In the genomic region with DNA sequence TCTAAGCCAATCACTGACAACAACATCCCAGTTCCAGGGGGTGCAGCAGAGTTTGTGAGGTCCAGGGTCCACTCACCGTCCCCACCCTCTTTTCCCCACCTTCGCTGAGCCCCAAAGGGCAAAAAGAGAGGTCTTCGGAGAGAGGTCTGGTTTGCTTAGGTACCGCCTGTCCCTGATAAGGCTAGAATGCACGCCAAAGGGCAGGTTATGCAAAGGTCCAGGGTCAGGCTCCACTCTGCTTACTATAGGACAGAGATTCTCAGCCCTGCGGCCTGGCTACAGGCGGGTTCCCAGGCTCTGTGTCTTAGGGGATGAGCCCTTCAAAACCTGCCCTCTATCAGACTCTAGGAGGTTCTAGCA, we compare ENCODE assay signal across 8 mouse cellular contexts. TPM values are rescaled to one million over a fixed set of nuclear protein-coding genes. Genes with fewer than 3 reads are reported as not detected.
DNase-seq lines count a peak whose midpoint lies in the region; ATAC-seq and TF ChIP-seq lines count a peak whose summit lies in the region.

No protein-coding gene starts in this region.

- DNase-seq in gastrocnemius, adult 2 months: peak; percentile 35
- no peak for DNase-seq in gastrocnemius, postnatal 10 days
- DNase-seq in midbrain, embryonic 10.5 days (ENCODE audit: low spot score): no peak
- no peak for DNase-seq in gastrocnemius, adult 8-10 months (ENCODE audit: low spot score in 2 of 2)
- DNase-seq in layer of hippocampus, adult 9-11 months: no peak
- no peak for DNase-seq in adrenal gland, postnatal 10 days

- no peak overlapping the region for H3K9ac ChIP-seq in hindbrain, embryonic 15.5 days

- H3K27ac ChIP-seq in gastrocnemius, adult 2 months: peak overlapping the region; percentile 96
- peak overlapping the region; percentile 99 for H3K27ac ChIP-seq in brown adipose tissue, adult 24 weeks (replicated peaks; ENCODE audit: low read depth, low read length)
- no peak overlapping the region for H3K27ac ChIP-seq in hindbrain, embryonic 15.5 days (replicated peaks)
- H3K27ac ChIP-seq in midbrain, embryonic 10.5 days (replicated peaks): peak overlapping the region; percentile 83

- WGBS in hindbrain, embryonic 15.5 days: 28% methylated on average over 7 of the region's 7 CpGs
- 11% methylated on average over 7 of the region's 7 CpGs for WGBS in midbrain, embryonic 10.5 days

- no peak for TF ChIP-seq CTCF in gastrocnemius, adult 2 months (IDR thresholded peaks at IDR 0.05)

- intact Hi-C loops in gastrocnemius, adult 2 months (cut with DNase I): no loop called here

- peak overlapping the region; percentile 66 for H3K4me2 ChIP-seq in hindbrain, embryonic 15.5 days

- 0 out of 2 replicates have a peak, but pooled peaks cover 3% of the 10 kb centered on the region for H3K9me3 ChIP-seq in hindbrain, embryonic 15.5 days
- H3K9me3 ChIP-seq in midbrain, embryonic 10.5 days (replicated peaks): no peaks in the 10 kb centered on the region

- peak; percentile 63; the same call in 1 of the 2 replicates for ATAC-seq in hindbrain, embryonic 15.5 days (ENCODE audit: low FRiP score, low read depth)

- H3K4me1 ChIP-seq in brown adipose tissue, adult 24 weeks (ENCODE audit: control insufficient read depth, insufficient read depth, insufficient read length, low read length): peaks cover 22% of the 10 kb centered on the region
- peaks cover 17% of the 10 kb centered on the region; the same call in 1 of the 2 replicates for H3K4me1 ChIP-seq in hindbrain, embryonic 15.5 days (replicated peaks)
- H3K4me1 ChIP-seq in midbrain, embryonic 10.5 days: peaks cover 52% of the 10 kb centered on the region

- no peaks in the 10 kb centered on the region for H3K36me3 ChIP-seq in hindbrain, embryonic 15.5 days
- H3K36me3 ChIP-seq in midbrain, embryonic 10.5 days: no peaks in the 10 kb centered on the region

- H3K27me3 ChIP-seq in hindbrain, embryonic 15.5 days: no peaks in the 10 kb centered on the region
- H3K27me3 ChIP-seq in midbrain, embryonic 10.5 days (ENCODE audit: low read depth, poor library complexity, severe bottlenecking): no peaks in the 10 kb centered on the region

- peak overlapping the region; percentile 88 for H3K4me3 ChIP-seq in gastrocnemius, adult 2 months
- peak overlapping the region; percentile 87 for H3K4me3 ChIP-seq in brown adipose tissue, adult 24 weeks (ENCODE audit: insufficient read depth, low read depth, low read length)
- peak overlapping the region; percentile 29 for H3K4me3 ChIP-seq in hindbrain, embryonic 15.5 days
- H3K4me3 ChIP-seq in midbrain, embryonic 10.5 days: peak overlapping the region; percentile 57

RNA-seq across cellular contexts. Expression of gene Cyp2d22, which starts 0.6 kb away (rescaled TPM):
- 10 to 100 TPM; 13.1 to 16.4 TPM for total RNA-seq in gastrocnemius, adult 2 months (2021)
- 10 to 100 TPM; 10.8 to 14.5 TPM for total RNA-seq in gastrocnemius, postnatal 10 days (2021)
- polyA plus RNA-seq in brown adipose tissue, adult 24 weeks (2012; ENCODE audit: insufficient read depth, insufficient read length, missing spikeins): 29.8 and 37.1 TPM in 2 replicates
- polyA plus RNA-seq in hindbrain, embryonic 15.5 days (2015; fragmentation: Nextera tagmentation; extraction: Ambion mirVana): 2.5 and 2.6 TPM in 2 replicates
- 2.8 and 4.5 TPM in 2 replicates for polyA plus RNA-seq in midbrain, embryonic 10.5 days (2016; fragmentation: Nextera tagmentation; extraction: Ambion mirVana)
- total RNA-seq in gastrocnemius, adult 8-10 months (2022): 10 to 100 TPM in 3 of 4 experiments, 1 to 10 TPM in 1; 7.2 to 14.5 (median 11.5) TPM
- 10 to 100 TPM; 32.2 to 35.4 TPM for total RNA-seq in adrenal gland, postnatal 10 days (2021)

RNA-seq across cellular contexts. Expression of gene Cyp2d11, which starts 14.3 kb away (rescaled TPM):
- total RNA-seq in gastrocnemius, adult 2 months (2021): not detected
- total RNA-seq in gastrocnemius, postnatal 10 days (2021): not detected
- polyA plus RNA-seq in brown adipose tissue, adult 24 weeks (2012; ENCODE audit: insufficient read depth, insufficient read length, missing spikeins): not detected in 2 replicates
- not detected in 2 replicates for polyA plus RNA-seq in hindbrain, embryonic 15.5 days (2015; fragmentation: Nextera tagmentation; extraction: Ambion mirVana)
- not detected in 2 replicates for polyA plus RNA-seq in midbrain, embryonic 10.5 days (2016; fragmentation: Nextera tagmentation; extraction: Ambion mirVana)
- total RNA-seq in gastrocnemius, adult 8-10 months (2022): under 1 TPM in 2 of 4 experiments, not detected in 2; 0.18 to 0.24 TPM
- under 1 TPM in 1 of 2 experiments, not detected in 1; 0.69 TPM for total RNA-seq in adrenal gland, postnatal 10 days (2021)

RNA-seq across cellular contexts. Expression of gene Ndufa6, which starts 25.4 kb away (rescaled TPM):
- 100 to 1,000 TPM; 464 to 595 TPM for total RNA-seq in gastrocnemius, adult 2 months (2021)
- total RNA-seq in gastrocnemius, postnatal 10 days (2021): 100 to 1,000 TPM; 362 to 411 TPM
- polyA plus RNA-seq in brown adipose tissue, adult 24 weeks (2012; ENCODE audit: insufficient read depth, insufficient read length, missing spikeins): 2,100 and 2,481 TPM in 2 replicates
- polyA plus RNA-seq in hindbrain, embryonic 15.5 days (2015; fragmentation: Nextera tagmentation; extraction: Ambion mirVana): 352 and 391 TPM in 2 replicates
- polyA plus RNA-seq in midbrain, embryonic 10.5 days (2016; fragmentation: Nextera tagmentation; extraction: Ambion mirVana): 258 and 270 TPM in 2 replicates
- total RNA-seq in gastrocnemius, adult 8-10 months (2022): 100 to 1,000 TPM; 397 to 462 (median 441) TPM
- total RNA-seq in adrenal gland, postnatal 10 days (2021): 100 to 1,000 TPM; 629 to 669 TPM

RNA-seq across cellular contexts. Expression of gene Cyp2d10, which starts 27.5 kb away (rescaled TPM):
- total RNA-seq in gastrocnemius, adult 2 months (2021): not detected
- under 1 TPM in 1 of 2 experiments, not detected in 1; 0.29 TPM for total RNA-seq in gastrocnemius, postnatal 10 days (2021)
- not detected in 2 replicates for polyA plus RNA-seq in brown adipose tissue, adult 24 weeks (2012; ENCODE audit: insufficient read depth, insufficient read length, missing spikeins)
- polyA plus RNA-seq in hindbrain, embryonic 15.5 days (2015; fragmentation: Nextera tagmentation; extraction: Ambion mirVana): 0.25 TPM in 1 of 2 replicates, not detected in the other
- not detected in 2 replicates for polyA plus RNA-seq in midbrain, embryonic 10.5 days (2016; fragmentation: Nextera tagmentation; extraction: Ambion mirVana)
- total RNA-seq in gastrocnemius, adult 8-10 months (2022): under 1 TPM in 1 of 4 experiments, not detected in 3; 0.56 TPM
- total RNA-seq in adrenal gland, postnatal 10 days (2021): 10 to 100 TPM; 28.6 to 68.7 TPM

RNA-seq across cellular contexts. Expression of gene Smdt1, which starts 40.7 kb away (rescaled TPM):
- 100 to 1,000 TPM; 134 to 141 TPM for total RNA-seq in gastrocnemius, adult 2 months (2021)
- 100 to 1,000 TPM; 143 to 156 TPM for total RNA-seq in gastrocnemius, postnatal 10 days (2021)
- 420 and 432 TPM in 2 replicates for polyA plus RNA-seq in brown adipose tissue, adult 24 weeks (2012; ENCODE audit: insufficient read depth, insufficient read length, missing spikeins)
- polyA plus RNA-seq in hindbrain, embryonic 15.5 days (2015; fragmentation: Nextera tagmentation; extraction: Ambion mirVana): 367 and 377 TPM in 2 replicates
- 253 and 265 TPM in 2 replicates for polyA plus RNA-seq in midbrain, embryonic 10.5 days (2016; fragmentation: Nextera tagmentation; extraction: Ambion mirVana)
- 100 to 1,000 TPM; 129 to 149 (median 142) TPM for total RNA-seq in gastrocnemius, adult 8-10 months (2022)
- 100 to 1,000 TPM; 159 to 168 TPM for total RNA-seq in adrenal gland, postnatal 10 days (2021)

Comparison
In these comparisons a context has a peak if more than half of its experiments do, and no peak if none do; other contexts are left out.
1. H3K4me3 ChIP-seq: peak in every context shown above with its lines; median percentile 88 in gastrocnemius, adult 2 months; 87 in brown adipose tissue, adult 24 weeks; 57 in midbrain, embryonic 10.5 days; 29 in hindbrain, embryonic 15.5 days.